Mouse (Mus musculus) embryonic stem cell, embryonic (primary cell): ENCODE results near the gene Col7a1.

ENCODE experiments used
- CTCF ChIA-PET, 4 experiments: fragments of 300-600 bp in 2 of 4; fragments of 350-600 bp in 2 of 4; sonication (Branson Sonifier 250); formaldehyde crosslinking; loops; one replicate each; lab custom pipeline; 2022; ENCODE audit warnings: inconsistent platforms in 2 of 4; lab: Charles Lee
- POLR2A ChIA-PET, 4 experiments: fragments of 300-600 bp in 2 of 4; fragments of 350-600 bp in 2 of 4; sonication (Branson Sonifier 250); formaldehyde crosslinking; loops; one replicate each; lab custom pipeline; 2022; ENCODE audit warnings: antibody characterized with exemption in 4 of 4, inconsistent platforms in 1 of 4; lab: Charles Lee

Gene Col7a1

GRCm38 (mm10) chr9:108953081-108953636, at the start of gene Col7a1:
Gene Col7a1 (plus strand): TSS chr9:108953586.
- CTCF ChIA-PET = no interaction called here
- POLR2A ChIA-PET = interaction anchor here in 2 of 4 experiments (1.0 to 3.0 kb wide), 4 partner anchors 12 to 158 kb away, joined by 3 to 7 read pairs (median 4); partner anchors contain the start of gene Pfkfb4 (in 1 of the 2)

- ChIA-PET CTCF (interaction anchor here in 1 of 4 experiments (1.4 kb wide), 1 partner anchor 59 kb away, joined by 4 read pairs; the partner anchor contains the start of gene Slc26a6), POLR2A (interaction anchor here in 1 of 4 experiments (1.2 kb wide), 1 partner anchor 58 kb away, joined by 4 read pairs; no protein-coding TSS in a partner anchor)
Measured at GRCm38 (mm10) chr9:108912308-108912707, 41.1 kb upstream of the Col7a1 start.

- POLR2A ChIA-PET = interaction anchor here in 3 of 4 experiments (0.6 to 2.0 kb wide), 9 partner anchors 10 to 81 kb away, joined by 3 to 18 read pairs (median 3); no protein-coding TSS in a partner anchor
Measured at GRCm38 (mm10) chr9:108913161-108913560, 40.2 kb upstream of the Col7a1 start.

GRCm38 (mm10) chr9:108913621-108914020, 39.8 kb upstream of the Col7a1 start:
- POLR2A ChIA-PET = interaction anchor here in 3 of 4 experiments (0.8 to 2.0 kb wide), 6 partner anchors 9 to 60 kb away, joined by 3 to 9 read pairs (median 4); no protein-coding TSS in a partner anchor
- CTCF ChIA-PET = interaction anchor here in 2 of 4 experiments (0.9 to 1.4 kb wide), 2 partner anchors 60 kb away, joined by 3 to 4 read pairs; partner anchors contain the start of gene Slc26a6 (in 1 of the 2)

More at GRCm38 (mm10) chr9:108913161-108913560, 40.2 kb upstream of the Col7a1 start:
- CTCF ChIA-PET = interaction anchor here in 2 of 4 experiments (0.9 to 1.4 kb wide), 2 partner anchors 59 to 60 kb away, joined by 3 to 4 read pairs; partner anchors contain the start of gene Slc26a6 (in 1 of the 2)

GRCm38 (mm10) chr9:108914491-108914890, 38.9 kb upstream of the Col7a1 start, which contains the start of gene Tmem89:
Gene Tmem89 (plus strand): TSS chr9:108914619.
- ChIA-PET POLR2A (interaction anchor here in 1 of 4 experiments (2.0 kb wide), 1 partner anchor 58 kb away, joined by 9 read pairs; no protein-coding TSS in a partner anchor), CTCF (no interaction called here)

GRCm38 (mm10) chr9:108925897-108926296, 27.5 kb upstream of the Col7a1 start:
- ChIA-PET POLR2A (no interaction called here), CTCF (interaction anchor here in 1 of 4 experiments (0.7 kb wide), 1 partner anchor 624 kb away, joined by 5 read pairs; no protein-coding TSS in a partner anchor)

- CTCF ChIA-PET = interaction anchor here in 1 of 4 experiments (0.8 kb wide), 1 partner anchor 13 kb away, joined by 3 read pairs; no protein-coding TSS in a partner anchor
- POLR2A ChIA-PET = no interaction called here
Measured at GRCm38 (mm10) chr9:108928424-108928823, 25.0 kb upstream of the Col7a1 start.

GRCm38 (mm10) chr9:108935991-108936390, 17.4 kb upstream of the Col7a1 start:
- POLR2A ChIA-PET = interaction anchor here in 1 of 4 experiments (1.0 kb wide), 1 partner anchor 82 kb away, joined by 5 read pairs; no protein-coding TSS in a partner anchor

GRCm38 (mm10) chr9:108936418-108937364, 16.7 kb upstream of the Col7a1 start, which contains the start of gene Uqcrc1:
Gene Uqcrc1 (plus strand): TSS chr9:108936633.
- POLR2A ChIA-PET = interaction anchor here in 3 of 4 experiments (1.0 to 4.5 kb wide), 5 partner anchors 13 to 184 kb away, joined by 4 to 29 read pairs (median 5); partner anchors contain the start of gene Pfkfb4 (in 1 of the 3)
- CTCF ChIA-PET = interaction anchor here in 3 of 4 experiments (0.5 to 1.6 kb wide), 13 partner anchors 14 to 363 kb away, joined by 3 to 5 read pairs (median 3); partner anchors contain the start of gene Celsr3 (in 1 of the 3)

More at GRCm38 (mm10) chr9:108935991-108936390, 17.4 kb upstream of the Col7a1 start:
- CTCF ChIA-PET = interaction anchor here in 2 of 4 experiments (0.5 to 1.6 kb wide), 12 partner anchors 13 to 362 kb away, joined by 3 to 5 read pairs (median 3); partner anchors contain the start of gene Celsr3 (in 1 of the 2)

- ChIA-PET POLR2A (interaction anchor here in 3 of 4 experiments (0.5 to 2.0 kb wide), 9 partner anchors 21 to 516 kb away, joined by 3 to 10 read pairs (median 4); partner anchors contain the start of genes Pfkfb4 (in 1 of the 3) and Slc26a6 (in 1 of the 3)), CTCF (interaction anchor here in 1 of 4 experiments (0.7 kb wide), 1 partner anchor 22 kb away, joined by 5 read pairs; no protein-coding TSS in a partner anchor)
Measured at GRCm38 (mm10) chr9:108945111-108945510, 8.3 kb upstream of the Col7a1 start.

- ChIA-PET POLR2A (interaction anchor here (0.7 to 2.0 kb wide), 6 partner anchors 22 to 740 kb away, joined by 3 to 10 read pairs (median 4); partner anchors contain the start of gene Slc26a6 (in 1 of the 4)), CTCF (no interaction called here)
Measured at GRCm38 (mm10) chr9:108945608-108946007, 7.8 kb upstream of the Col7a1 start.

- CTCF ChIA-PET = interaction anchor here in 1 of 4 experiments (0.7 kb wide), 1 partner anchor 967 kb away, joined by 3 read pairs; no protein-coding TSS in a partner anchor
Measured at GRCm38 (mm10) chr9:108949231-108949966, 4.0 kb upstream of the Col7a1 start.

GRCm38 (mm10) chr9:108949967-108950728, 3.2 kb upstream of the Col7a1 start:
- ChIA-PET CTCF (no interaction called here), POLR2A (interaction anchor here (0.6 to 5.2 kb wide), 8 partner anchors 11 to 358 kb away, joined by 3 to 29 read pairs (median 4); partner anchors contain the start of gene Slc26a6 (in 1 of the 4))

More at GRCm38 (mm10) chr9:108949231-108949966, 4.0 kb upstream of the Col7a1 start:
- POLR2A ChIA-PET = interaction anchor here (0.6 to 5.2 kb wide), 7 partner anchors 10 to 357 kb away, joined by 3 to 29 read pairs (median 4); no protein-coding TSS in a partner anchor

GRCm38 (mm10) chr9:108955241-108955640, 1.9 kb downstream of the Col7a1 start:
- POLR2A ChIA-PET = interaction anchor here in 2 of 4 experiments (1.1 to 1.3 kb wide), 2 partner anchors 123 to 128 kb away, joined by 3 read pairs; no protein-coding TSS in a partner anchor
- CTCF ChIA-PET = interaction anchor here in 2 of 4 experiments (0.6 kb wide), 2 partner anchors 36 to 843 kb away, joined by 3 to 4 read pairs; partner anchors contain the start of gene Pfkfb4 (in 1 of the 2)

GRCm38 (mm10) chr9:108955846-108956245, 2.5 kb downstream of the Col7a1 start:
- ChIA-PET POLR2A (no interaction called here), CTCF (no interaction called here)

- ChIA-PET CTCF (no interaction called here), POLR2A (interaction anchor here in 1 of 4 experiments (2.0 kb wide), 1 partner anchor 26 kb away, joined by 7 read pairs; no protein-coding TSS in a partner anchor)
Measured at GRCm38 (mm10) chr9:108963577-108963976, 10.2 kb downstream of the Col7a1 start.
